Mouse (Mus musculus) WW6 (cell line): ENCODE results near the gene Gm21637.
"Not testable (repeated sequence)": the region's sequence is repeated elsewhere in the genome, so short reads cannot be mapped to it uniquely, and the experiment has no call there.

Experiments
- DNase-seq: peaks from one replicate; pipeline ENCODE4 v3.0.0-alpha.2; 2013; ENCODE audit warnings: low read depth, low spot score

Gene Gm21637

DNA sequence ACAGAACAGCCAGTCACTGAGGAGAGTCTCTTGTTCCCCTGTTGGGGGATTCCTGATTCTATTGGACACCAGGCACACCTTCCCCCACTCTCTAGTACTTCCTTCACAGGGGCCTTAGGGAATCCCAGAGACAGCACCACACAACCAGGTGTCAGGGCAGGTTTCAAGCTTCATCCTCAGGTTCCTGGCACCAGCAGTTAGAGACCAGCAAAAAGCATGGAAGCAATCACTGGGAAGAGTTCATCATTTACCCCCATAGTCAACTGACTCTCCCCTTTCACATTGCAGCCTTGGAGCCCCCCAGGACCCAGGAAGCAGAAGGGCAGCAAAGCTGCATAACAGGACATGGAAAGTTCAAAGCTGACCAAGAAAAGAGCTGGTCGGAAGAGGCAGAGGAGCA is at the start of gene Gm21637:
Gm21637 (plus strand) TSS at position 301 of the 400 bp plus-strand sequence.
- DNase-seq: not testable (repeated sequence)
